Mouse (Mus musculus): ENCODE measurements around the gene Serpinb7. TPM values are rescaled to one million over a fixed set of nuclear protein-coding genes. Genes with fewer than 3 reads are reported as not detected.
A peak's percentile ranks its signal among the peaks of the same experiment; 100 is the strongest.

The Serpinb7 gene
- total RNA-seq, 2 experiments from 2014 or later, result not detected

DNA sequence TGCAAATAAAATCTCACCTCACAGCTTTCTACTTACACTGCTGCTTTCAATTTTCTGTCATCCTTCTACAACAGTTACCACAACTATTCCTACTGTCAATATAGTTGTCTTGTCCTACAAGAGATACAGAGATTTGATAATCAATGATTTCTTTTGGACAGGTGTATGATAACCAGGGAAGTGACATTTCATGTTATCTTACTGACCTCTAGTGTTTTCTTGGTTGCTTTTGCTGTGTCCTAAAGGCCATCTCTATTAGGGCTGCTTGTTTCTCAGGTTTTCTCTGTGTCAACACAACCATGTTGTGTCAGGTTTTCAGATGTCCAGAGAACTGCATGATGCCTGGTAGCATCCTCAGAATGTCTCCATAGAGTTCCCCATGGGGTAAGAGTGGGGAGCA, 80.5 kb downstream of the Serpinb7 start:
- no peak for ATAC-seq (replicated peaks; ENCODE audit: poor library complexity, severe bottlenecking)

DNA sequence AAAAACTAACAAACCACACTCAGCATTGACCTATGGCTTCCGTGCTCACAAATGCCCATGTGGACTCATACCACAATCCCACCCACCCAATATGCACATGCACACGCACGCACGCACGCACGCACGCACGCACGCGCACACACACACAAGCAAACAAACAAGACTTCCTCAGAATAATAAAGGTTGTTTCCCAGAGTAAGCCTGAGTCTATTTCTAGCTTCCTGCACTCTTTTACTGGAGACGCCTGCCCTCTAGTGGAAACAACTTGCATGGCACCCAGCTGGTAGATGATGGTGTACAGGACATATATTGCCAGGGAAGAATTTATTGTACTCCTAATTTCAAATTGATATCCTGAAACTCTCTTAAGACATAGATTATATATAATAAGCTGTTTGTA, 82.0 kb downstream of the Serpinb7 start:
- peak; percentile 99 for ATAC-seq (replicated peaks; ENCODE audit: poor library complexity, severe bottlenecking)

DNA sequence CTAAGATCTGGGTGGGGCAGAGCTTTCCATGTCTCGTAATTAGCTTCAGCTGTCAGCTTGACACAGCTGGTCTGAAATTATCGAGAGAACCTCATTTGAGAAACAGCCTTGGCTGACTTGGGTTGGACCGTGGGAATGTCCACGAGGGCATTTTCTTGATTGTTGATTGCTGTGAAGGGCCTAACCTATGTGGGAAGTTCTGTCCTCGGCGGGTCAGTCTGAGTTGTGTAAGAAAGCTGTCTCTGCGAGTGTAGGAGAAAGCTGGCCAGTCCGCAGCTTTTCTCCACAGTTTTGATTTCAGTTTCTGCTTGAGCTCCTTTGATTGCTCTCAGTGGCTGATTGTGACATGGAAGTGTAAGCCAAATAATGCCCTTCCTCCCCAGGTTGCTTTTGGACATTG, 90.1 kb downstream of the Serpinb7 start:
- peak; percentile 49 for ATAC-seq (replicated peaks; ENCODE audit: poor library complexity, severe bottlenecking)

DNA sequence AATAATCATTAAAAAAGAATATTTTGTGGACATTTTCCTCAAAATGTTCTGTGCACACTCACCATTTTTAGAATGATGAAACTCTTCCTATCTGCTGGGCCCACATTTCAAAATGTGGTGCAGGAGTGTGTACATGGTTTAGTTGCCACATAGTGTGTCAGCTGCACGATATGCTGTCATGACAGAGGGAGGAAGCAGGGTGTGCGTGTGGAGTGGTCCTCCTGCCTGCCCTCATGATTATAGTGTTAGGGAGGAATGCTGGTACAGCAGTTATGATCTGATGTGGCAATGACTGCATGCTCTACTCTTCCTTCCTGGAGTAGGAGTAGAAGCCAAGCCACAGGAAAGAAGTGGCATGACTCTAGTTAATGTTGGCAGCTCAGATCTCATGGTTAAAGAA, 97.3 kb downstream of the Serpinb7 start:
- ATAC-seq (replicated peaks; ENCODE audit: poor library complexity, severe bottlenecking), result peak; percentile 99

DNA sequence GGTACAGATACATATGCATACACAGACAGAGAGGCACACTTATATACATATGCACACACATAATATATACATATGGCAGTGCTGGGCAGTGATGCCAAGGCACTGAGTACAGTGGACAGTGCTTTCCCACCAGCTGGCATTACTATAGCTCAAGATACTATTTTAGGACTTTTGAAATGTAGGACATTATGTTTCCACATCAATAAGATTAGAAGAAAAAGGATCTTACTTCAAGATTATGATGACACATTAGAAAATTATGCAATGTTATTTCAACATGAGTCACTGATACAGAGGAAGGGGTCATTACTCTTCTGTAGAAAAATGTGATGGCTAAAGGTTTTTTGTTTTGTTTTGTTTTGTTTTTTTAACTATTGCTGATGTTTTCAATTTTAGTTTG, 102.6 kb downstream of the Serpinb7 start:
- peak; percentile 77 for ATAC-seq (replicated peaks; ENCODE audit: poor library complexity, severe bottlenecking)

Other genes with a start within 250 kb of the Serpinb7 start
- gene Serpinb3b, start 121.3 kb upstream of the Serpinb7 start, total RNA-seq (2014; fragmentation: Nextera tagmentation), result not detected in 2 replicates
- gene Serpinb3b, start 121.3 kb upstream of the Serpinb7 start, total RNA-seq (2017), result not detected in 2 replicates
- gene Serpinb3c, start 121.3 kb upstream of the Serpinb7 start, total RNA-seq (2014; fragmentation: Nextera tagmentation), result not detected in 2 replicates
- gene Serpinb3c, start 121.3 kb upstream of the Serpinb7 start, total RNA-seq (2017), result not detected in 2 replicates
- gene Serpinb11, start 38.5 kb upstream of the Serpinb7 start, total RNA-seq (2014; fragmentation: Nextera tagmentation), result not detected in 2 replicates
- not detected in 2 replicates for gene Serpinb11, start 38.5 kb upstream of the Serpinb7 start, total RNA-seq (2017)
- not detected in 2 replicates for gene Serpinb2, start 111.8 kb downstream of the Serpinb7 start, total RNA-seq (2014; fragmentation: Nextera tagmentation)
- 0.22 and 0.46 TPM in 2 replicates for gene Serpinb2, start 111.8 kb downstream of the Serpinb7 start, total RNA-seq (2017)
- 0.68 and 0.82 TPM in 2 replicates for gene Serpinb8, start 190.4 kb downstream of the Serpinb7 start, total RNA-seq (2014; fragmentation: Nextera tagmentation)
- 0.52 TPM in 1 of 2 replicates, not detected in the other for gene Serpinb8, start 190.4 kb downstream of the Serpinb7 start, total RNA-seq (2017)

Measured in granulocyte monocyte progenitor cell, adult 5-6 weeks (primary cell).